Mouse (Mus musculus) megakaryocyte, adult 5-6 weeks (primary cell): ENCODE measurements around the gene Gm12888. TPM values are rescaled to one million over a fixed set of nuclear protein-coding genes. Genes with fewer than 3 reads are reported as not detected.
"Not testable (repeated sequence)": the region's sequence is repeated elsewhere in the genome, so short reads cannot be mapped to it uniquely, and the experiment has no call there.

Source experiments
- ATAC-seq: 2 replicates; pipeline ENCODE4 v1.8.0; 2016; ENCODE audit warnings: mild to moderate bottlenecking, inconsistent platforms; ENCODE audit not compliant: poor library complexity, severe bottlenecking
- total RNA-seq, 2 experiments: library from RNA; stranded (forward) in 1 of 2; stranded (reverse) in 1 of 2; fragments of 153-499, 151-499 nt in 1 of 2; fragments of 221-1000, 200-1000 nt in 1 of 2; gene quantifications; 2 replicates each; pipeline versions ENCODE4 v1.2.3 to v1.2.4; 2015 to 2017

Gm12888 gene
- not detected in 2 replicates for total RNA-seq (2015)
- not detected in 2 replicates for total RNA-seq (2017)

DNA sequence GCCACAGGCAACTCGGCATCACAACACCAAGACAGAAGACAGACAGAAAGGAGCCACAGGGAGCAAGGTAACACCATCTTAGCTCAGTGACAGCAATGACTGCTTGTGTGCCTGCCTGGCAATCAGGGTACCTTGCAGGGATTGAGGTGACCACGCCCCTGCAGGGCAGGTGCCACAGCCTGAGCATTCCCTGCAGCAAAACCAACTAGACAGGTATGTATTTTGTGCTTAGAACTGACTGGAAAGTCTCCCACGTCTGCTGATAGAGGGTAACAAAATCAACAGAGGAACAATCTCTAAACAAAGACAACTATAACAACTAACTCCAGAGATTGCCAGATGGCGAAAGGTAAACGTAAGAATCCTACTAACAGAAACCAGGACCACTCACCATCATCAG lies at the start of gene Gm12888:
Gm12888 (minus strand) TSS at position 101 of the 400 bp plus-strand sequence.
- not testable (repeated sequence) for ATAC-seq

Other genes starting within 250 kb of the Gm12888 start
- 61.3 and 63.0 TPM in 2 replicates for gene Zmpste24, start 226.7 kb downstream of the Gm12888 start, total RNA-seq (2015)
- 62.0 and 80.7 TPM in 2 replicates for gene Zmpste24, start 226.7 kb downstream of the Gm12888 start, total RNA-seq (2017)
- not detected in 2 replicates for gene Tmco2, start 215.7 kb downstream of the Gm12888 start, total RNA-seq (2015)
- gene Tmco2, start 215.7 kb downstream of the Gm12888 start, total RNA-seq (2017) = not detected in 2 replicates
- 23.2 and 25.9 TPM in 2 replicates for gene Rlf, start 109.8 kb downstream of the Gm12888 start, total RNA-seq (2015)
- gene Rlf, start 109.8 kb downstream of the Gm12888 start, total RNA-seq (2017) = 38.4 and 42.4 TPM in 2 replicates
- gene Gm12886, start 98.2 kb upstream of the Gm12888 start, total RNA-seq (2015) = not detected in 2 replicates
- gene Gm12886, start 98.2 kb upstream of the Gm12888 start, total RNA-seq (2017) = not detected in 2 replicates